Mouse (Mus musculus): ENCODE measurements around the gene Xkr7.

The Xkr7 gene

GRCm38 (mm10) chr2:153074651-153075050 is 43.0 kb downstream of the Xkr7 start:
- no peak for DNase-seq

GRCm38 (mm10) chr2:153075961-153076360 is 44.3 kb downstream of the Xkr7 start:
- no peak for DNase-seq

- peak; percentile 88 for DNase-seq
Measured at GRCm38 (mm10) chr2:153080841-153081523, 49.3 kb downstream of the Xkr7 start.

GRCm38 (mm10) chr2:153081866-153082265 is 50.2 kb downstream of the Xkr7 start:
- peak; percentile 89 for DNase-seq

GRCm38 (mm10) chr2:153083275-153083674 is 51.6 kb downstream of the Xkr7 start:
- DNase-seq: no peak

- no peak for DNase-seq
Measured at GRCm38 (mm10) chr2:153083824-153084223, 52.2 kb downstream of the Xkr7 start.

- DNase-seq: peak; percentile 56
Measured at GRCm38 (mm10) chr2:153084261-153084976, 52.8 kb downstream of the Xkr7 start.

- no peak for DNase-seq
Measured at GRCm38 (mm10) chr2:153085556-153085955, 53.9 kb downstream of the Xkr7 start.

- no peak for DNase-seq
Measured at GRCm38 (mm10) chr2:153086166-153086565, 54.5 kb downstream of the Xkr7 start.

GRCm38 (mm10) chr2:153087091-153087490 is 55.4 kb downstream of the Xkr7 start:
- no peak for DNase-seq

GRCm38 (mm10) chr2:153089316-153089715 is 57.7 kb downstream of the Xkr7 start:
- DNase-seq: no peak

GRCm38 (mm10) chr2:153090551-153091165 is 59.0 kb downstream of the Xkr7 start:
- DNase-seq: peak; percentile 43

Data from kidney, adult 9 months (tissue).